Mouse (Mus musculus): ENCODE data around the gene Bfsp1.

GRCm38 (mm10) chr2:143909230-143909629 is 46.3 kb upstream of the Bfsp1 start:
- TF ChIP-seq USF1 (IDR thresholded peaks at IDR 0.05; ENCODE audit: low read depth, low read length) (no peak), RCOR1 (IDR thresholded peaks at IDR 0.05; ENCODE audit: low read depth, low read length) (no peak), POLR2A (IDR thresholded peaks at IDR 0.05; ENCODE audit: control insufficient read depth in 1 of 2, insufficient read depth in 1 of 2, low read depth in 1 of 2, low read length in 2 of 2, poor library complexity in 1 of 2) (no peak), CTCF (IDR thresholded peaks at IDR 0.05 in 2 of 3, conservative IDR thresholded peaks at IDR 0.05 in 1 of 3; ENCODE audit: control insufficient read depth in 1 of 3, insufficient read depth in 1 of 3, low read depth in 2 of 3, low read length in 3 of 3, poor library complexity in 1 of 3, severe bottlenecking in 1 of 3) (no peak), POLR2AphosphoS2 (IDR thresholded peaks at IDR 0.05; ENCODE audit: low read length) (no peak), TBP (IDR thresholded peaks at IDR 0.05; ENCODE audit: low read depth, low read length) (no peak), ETS1 (IDR thresholded peaks at IDR 0.05; ENCODE audit: low read depth, low read length) (no peak), NELFE (IDR thresholded peaks at IDR 0.05; ENCODE audit: low read depth, low read length) (no peak)
